8 mouse cellular contexts compared by ENCODE assay signal in the genomic region with DNA sequence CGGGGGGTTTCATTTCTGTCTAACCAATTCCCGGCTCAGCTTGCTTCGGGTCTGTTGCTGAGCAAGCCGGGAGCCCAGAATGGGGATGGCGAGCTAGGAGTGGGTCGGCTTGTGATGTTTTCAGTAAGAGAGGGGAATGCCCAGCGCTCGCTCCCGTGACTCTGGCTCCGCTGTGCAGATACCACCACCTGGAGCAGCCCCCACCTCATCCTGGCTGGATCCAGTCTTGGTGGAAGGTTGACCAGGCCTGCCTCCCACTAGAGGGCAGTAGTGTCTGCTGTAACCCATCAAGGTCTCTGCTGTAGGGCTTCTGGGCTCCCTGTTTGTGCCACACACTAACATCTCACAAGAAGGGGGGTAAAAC. TPM values are rescaled to one million over a fixed set of nuclear protein-coding genes. Genes with fewer than 3 reads are reported as not detected.
DNase-seq lines count a peak whose midpoint lies in the region; ATAC-seq and TF ChIP-seq lines count a peak whose summit lies in the region.

No protein-coding gene starts in this region.

- H3K27me3 ChIP-seq in embryonic facial prominence, embryonic 11.5 days (ENCODE audit: control insufficient read depth, insufficient read depth, low read length): no peaks in the 10 kb centered on the region
- H3K27me3 ChIP-seq in limb, embryonic 15.5 days: no peaks in the 10 kb centered on the region
- no peaks in the 10 kb centered on the region for H3K27me3 ChIP-seq in myocyte (ENCODE audit: control insufficient read depth, insufficient read depth, insufficient read length)
- no peaks in the 10 kb centered on the region for H3K27me3 ChIP-seq in stomach, embryonic 14.5 days (ENCODE audit: control insufficient read depth, insufficient read depth, low read length)

- H3K27ac ChIP-seq in embryonic facial prominence, embryonic 11.5 days (replicated peaks; ENCODE audit: low read depth, low read length): no peak overlapping the region
- peak overlapping the region; percentile 61 for H3K27ac ChIP-seq in limb, embryonic 15.5 days
- H3K27ac ChIP-seq in stomach, embryonic 14.5 days (ENCODE audit: low read length): no peak overlapping the region

- no peaks in the 10 kb centered on the region for H3K9me3 ChIP-seq in embryonic facial prominence, embryonic 11.5 days (replicated peaks; ENCODE audit: control insufficient read depth, low read length)
- H3K9me3 ChIP-seq in limb, embryonic 15.5 days: no peaks in the 10 kb centered on the region
- H3K9me3 ChIP-seq in stomach, embryonic 14.5 days (ENCODE audit: control insufficient read depth, low read depth, low read length): no peaks in the 10 kb centered on the region

- DNase-seq in 3134 (ENCODE audit: extremely low read depth, insufficient read length, low spot score): peak; percentile 28
- peak; percentile 65 for DNase-seq in adrenal gland, postnatal 25 days
- peak; percentile 89 for DNase-seq in embryonic facial prominence, embryonic 11.5 days (ENCODE audit: low spot score)
- peak; percentile 73 for DNase-seq in heart, adult 8-10 months (ENCODE audit: low spot score)
- peak; percentile 51 to 68 for DNase-seq in kidney, adult 8-10 months

- peak overlapping the region; percentile 49 for H3K9ac ChIP-seq in embryonic facial prominence, embryonic 11.5 days (replicated peaks; ENCODE audit: low read length)
- H3K9ac ChIP-seq in limb, embryonic 15.5 days: no peak overlapping the region
- H3K9ac ChIP-seq in stomach, embryonic 14.5 days (replicated peaks; ENCODE audit: low read depth, low read length): peak overlapping the region; percentile 15; the same call in 1 of the 2 replicates

- H3ac ChIP-seq in myocyte (ENCODE audit: control insufficient read depth, insufficient read length): no peak overlapping the region

- H3K4me1 ChIP-seq in embryonic facial prominence, embryonic 11.5 days (ENCODE audit: control insufficient read depth, insufficient read depth, low read length): no peaks in the 10 kb centered on the region
- H3K4me1 ChIP-seq in limb, embryonic 15.5 days: peaks cover 6% of the 10 kb centered on the region
- 0 out of 2 replicates have a peak, but pooled peaks cover 5% of the 10 kb centered on the region for H3K4me1 ChIP-seq in stomach, embryonic 14.5 days (ENCODE audit: control insufficient read depth, insufficient read depth, low read length)

- TF ChIP-seq POLR2A in myocyte (IDR thresholded peaks at IDR 0.05; ENCODE audit: insufficient read length, low read depth): no peak

- no peaks in the 10 kb centered on the region for H3K79me2 ChIP-seq in myocyte (ENCODE audit: control insufficient read depth, insufficient read depth)

- ATAC-seq in embryonic facial prominence, embryonic 11.5 days (replicated peaks; ENCODE audit: insufficient number of reproducible peaks, low FRiP score, low TSS enrichment, low read depth): peak; percentile 87
- peak; percentile 74 for ATAC-seq in limb, embryonic 15.5 days (ENCODE audit: insufficient number of reproducible peaks, low FRiP score, low TSS enrichment, low read depth)
- ATAC-seq in stomach, embryonic 14.5 days (ENCODE audit: insufficient number of reproducible peaks, insufficient read depth, low FRiP score, low read depth): peak; percentile 80

- WGBS in embryonic facial prominence, embryonic 11.5 days: 10% methylated on average over 10 of the region's 10 CpGs
- 4% methylated on average over 10 of the region's 10 CpGs for WGBS in limb, embryonic 15.5 days
- WGBS in stomach, embryonic 14.5 days: 11% methylated on average over 10 of the region's 10 CpGs

- H3K36me3 ChIP-seq in embryonic facial prominence, embryonic 11.5 days (replicated peaks; ENCODE audit: control insufficient read depth, insufficient read depth, low read depth, low read length): no peaks in the 10 kb centered on the region
- H3K36me3 ChIP-seq in limb, embryonic 15.5 days: no peaks in the 10 kb centered on the region
- H3K36me3 ChIP-seq in myocyte (ENCODE audit: control insufficient read depth, insufficient read depth): no peaks in the 10 kb centered on the region
- H3K36me3 ChIP-seq in stomach, embryonic 14.5 days (ENCODE audit: control insufficient read depth, insufficient read depth, low read length): no peaks in the 10 kb centered on the region

- H3K4me3 ChIP-seq in embryonic facial prominence, embryonic 11.5 days (ENCODE audit: low read depth, low read length): peak overlapping the region; percentile 32
- H3K4me3 ChIP-seq in limb, embryonic 15.5 days: peak overlapping the region; percentile 45
- H3K4me3 ChIP-seq in myocyte: no peak overlapping the region
- H3K4me3 ChIP-seq in stomach, embryonic 14.5 days (ENCODE audit: low read depth, low read length): peak overlapping the region; percentile 30

- peak overlapping the region; percentile 58 for H3K4me2 ChIP-seq in embryonic facial prominence, embryonic 11.5 days (ENCODE audit: low read depth, low read length)
- H3K4me2 ChIP-seq in limb, embryonic 15.5 days: peak overlapping the region; percentile 82
- peak overlapping the region; percentile 30 for H3K4me2 ChIP-seq in myocyte (ENCODE audit: low read depth)
- peak overlapping the region; percentile 56 for H3K4me2 ChIP-seq in stomach, embryonic 14.5 days (replicated peaks; ENCODE audit: low read depth, low read length)

TF ChIP-seq in myocyte, 11 proteins besides CTCF, POLR2A, EP300 and RAD21:
- TF ChIP-seq E2F4 (IDR thresholded peaks at IDR 0.05; ENCODE audit: insufficient read depth): no peak
- TF ChIP-seq MYOD1 (IDR thresholded peaks at IDR 0.05; ENCODE audit: control insufficient read depth in 1 of 3, insufficient read length in 2 of 3, low read depth in 2 of 3): no peak
- no peak for TF ChIP-seq POLR2AphosphoS2 (IDR thresholded peaks at IDR 0.05; ENCODE audit: insufficient read length, low read depth)
- no peak for TF ChIP-seq USF1 (IDR thresholded peaks at IDR 0.05; ENCODE audit: low read depth)
- TF ChIP-seq SRF (IDR thresholded peaks at IDR 0.05; ENCODE audit: control insufficient read depth, insufficient read length, low read depth): no peak
- TF ChIP-seq MAX (IDR thresholded peaks at IDR 0.05; ENCODE audit: low read depth): no peak
- no peak for TF ChIP-seq CEBPB (IDR thresholded peaks at IDR 0.05; ENCODE audit: insufficient read depth, poor library complexity, severe bottlenecking)
- no peak for TF ChIP-seq REST (IDR thresholded peaks at IDR 0.05; ENCODE audit: insufficient read depth, insufficient read length)
- no peak for TF ChIP-seq TCF12 (IDR thresholded peaks at IDR 0.05; ENCODE audit: insufficient read depth, poor library complexity, severe bottlenecking)
- TF ChIP-seq TCF3 (IDR thresholded peaks at IDR 0.05; ENCODE audit: insufficient read length, low read depth): no peak
- no peak for TF ChIP-seq MYOG (IDR thresholded peaks at IDR 0.05; ENCODE audit: control insufficient read depth in 1 of 3, insufficient read depth in 1 of 3, insufficient read length in 2 of 3, low read depth in 2 of 3)

RNA-seq across cellular contexts. Expression of a gene that starts 31.9 kb away (rescaled TPM):
- total RNA-seq in adrenal gland, postnatal 25 days (2021): 26.6 and 29.0 TPM in 2 replicates
- polyA plus RNA-seq in embryonic facial prominence, embryonic 11.5 days (2014; fragmentation: Nextera tagmentation; extraction: Ambion mirVana): 21.9 and 23.0 TPM in 2 replicates
- total RNA-seq in heart, adult 8-10 months (2022): 100 to 1,000 TPM; 152 to 199 (median 170) TPM
- polyA plus RNA-seq in limb, embryonic 15.5 days (2015; fragmentation: Nextera tagmentation; extraction: Ambion mirVana): 28.8 and 50.3 TPM in 2 replicates
- polyA plus RNA-seq in myocyte (2012; fragmentation: generic; extraction: Trizol): 41.6 TPM
- 34.6 and 35.4 TPM in 2 replicates for polyA plus RNA-seq in stomach, embryonic 14.5 days (2014; fragmentation: Nextera tagmentation; extraction: Ambion mirVana)

Comparison
In these comparisons a context has a peak if more than half of its experiments do, and no peak if none do; other contexts are left out.
1. DNase-seq: peak in every context shown above with its lines; median percentile 89 in embryonic facial prominence, embryonic 11.5 days; 73 in heart, adult 8-10 months; 65 in adrenal gland, postnatal 25 days; 60 in kidney, adult 8-10 months; 28 in 3134.
2. H3K4me2 ChIP-seq: peak in every context shown above with its lines; median percentile 82 in limb, embryonic 15.5 days; 58 in embryonic facial prominence, embryonic 11.5 days; 56 in stomach, embryonic 14.5 days; 30 in myocyte.